Mouse (Mus musculus) kidney, adult 2 months (tissue): ENCODE results near the gene Mctp2. TPM values are rescaled to one million over a fixed set of nuclear protein-coding genes. Genes with fewer than 3 reads are reported as not detected.

Source experiments
- DNase-seq: peaks from one replicate; pipeline ENCODE4 v3.0.0; 2021
- H3K27ac ChIP-seq: fragments of 200-500 bp; 2 replicates; pipeline ENCODE4 v1.5.1; 2012; ENCODE audit warnings: low read depth, low read length, control low read depth, inconsistent platforms; ENCODE audit not compliant: insufficient read depth
- H3K27me3 ChIP-seq: fragments of 200-500 bp; replicated peaks from 2 replicates; pipeline ENCODE4 v1.6.1; 2012; ENCODE audit warnings: mild to moderate bottlenecking, moderate library complexity, low read length, inconsistent platforms; ENCODE audit not compliant: control insufficient read depth, insufficient read depth
- H3K36me3 ChIP-seq: fragments of 200-500 bp; 2 replicates; pipeline ENCODE4 v1.6.1; 2012; ENCODE audit warnings: mild to moderate bottlenecking, moderate library complexity, low read length, inconsistent platforms; ENCODE audit not compliant: control insufficient read depth, insufficient read depth
- H3K4me1 ChIP-seq: fragments of 200-500 bp; 2 replicates; pipeline ENCODE4 v1.6.1; 2011; ENCODE audit warnings: low read length; ENCODE audit not compliant: control insufficient read depth, insufficient read depth
- H3K4me3 ChIP-seq: fragments of 200-500 bp; 2 replicates; pipeline ENCODE4 v1.5.1; 2011; ENCODE audit warnings: mild to moderate bottlenecking, low read depth, low read length, control low read depth; ENCODE audit not compliant: insufficient read depth
- CTCF ChIP-seq: fragments of 200-500 bp; conservative IDR thresholded peaks from 2 replicates; pipeline ENCODE4 v1.5.1; 2011; ENCODE audit warnings: low read depth, mild to moderate bottlenecking, control low read depth, low read length, moderate library complexity, mixed read lengths; ENCODE audit not compliant: insufficient read depth, insufficient read length
- POLR2A ChIP-seq: fragments of 200-500 bp; IDR thresholded peaks from one replicate; pipeline ENCODE4 v1.6.1; 2011; ENCODE audit warnings: low read depth, low read length, control low read depth
- WGBS: fragments of 180-500 bp; shearing (Covaris S2); methylation state at CpG from one replicate; pipeline ENCODE4 v1.1.7; 2018; 5-methylcytosine and 5-hydroxymethylcytosine counted together
- polyA plus RNA-seq: library from polyadenylated mRNA; depleted of rRNA; stranded (reverse); fragments of >200 nt; gene quantifications from 2 replicates; pipeline ENCODE4 v1.2.3, GENCODE M21; 2012

Gene Mctp2
- polyA plus RNA-seq, 1 experiment, result 0.48 TPM

DNA sequence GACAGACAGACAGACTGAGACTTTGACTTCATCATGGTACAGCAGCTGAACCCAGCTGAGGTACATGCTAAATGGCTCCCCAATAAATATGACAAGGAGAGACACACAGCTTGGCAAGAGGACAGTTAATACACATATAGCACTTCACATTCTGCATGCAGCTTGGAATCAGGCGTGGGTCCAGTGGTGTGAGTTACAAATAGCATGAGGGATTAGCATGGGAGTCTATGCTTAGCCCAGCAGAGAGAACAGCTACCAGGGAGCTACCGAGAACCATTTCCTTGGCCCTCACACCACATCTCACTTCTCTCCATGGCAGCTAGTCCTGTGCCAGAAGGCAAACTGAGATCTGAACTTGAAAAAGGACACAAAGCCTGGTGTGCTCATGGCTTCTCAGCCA, 137.1 kb downstream of the Mctp2 start:
- TF ChIP-seq POLR2A (no peak), CTCF (no peak)
- DNase-seq, result no peak
- Histone ChIP-seq H3K27ac (no peak overlapping the region), H3K27me3 (no peaks in the 10 kb centered on the region), H3K36me3 (no peaks in the 10 kb centered on the region), H3K4me3 (no peak overlapping the region), H3K4me1 (0 out of 2 replicates have a peak, but pooled peaks cover 3% of the 10 kb centered on the region)
- WGBS, result 88% methylated on average over 2 of the region's 2 CpGs

DNA sequence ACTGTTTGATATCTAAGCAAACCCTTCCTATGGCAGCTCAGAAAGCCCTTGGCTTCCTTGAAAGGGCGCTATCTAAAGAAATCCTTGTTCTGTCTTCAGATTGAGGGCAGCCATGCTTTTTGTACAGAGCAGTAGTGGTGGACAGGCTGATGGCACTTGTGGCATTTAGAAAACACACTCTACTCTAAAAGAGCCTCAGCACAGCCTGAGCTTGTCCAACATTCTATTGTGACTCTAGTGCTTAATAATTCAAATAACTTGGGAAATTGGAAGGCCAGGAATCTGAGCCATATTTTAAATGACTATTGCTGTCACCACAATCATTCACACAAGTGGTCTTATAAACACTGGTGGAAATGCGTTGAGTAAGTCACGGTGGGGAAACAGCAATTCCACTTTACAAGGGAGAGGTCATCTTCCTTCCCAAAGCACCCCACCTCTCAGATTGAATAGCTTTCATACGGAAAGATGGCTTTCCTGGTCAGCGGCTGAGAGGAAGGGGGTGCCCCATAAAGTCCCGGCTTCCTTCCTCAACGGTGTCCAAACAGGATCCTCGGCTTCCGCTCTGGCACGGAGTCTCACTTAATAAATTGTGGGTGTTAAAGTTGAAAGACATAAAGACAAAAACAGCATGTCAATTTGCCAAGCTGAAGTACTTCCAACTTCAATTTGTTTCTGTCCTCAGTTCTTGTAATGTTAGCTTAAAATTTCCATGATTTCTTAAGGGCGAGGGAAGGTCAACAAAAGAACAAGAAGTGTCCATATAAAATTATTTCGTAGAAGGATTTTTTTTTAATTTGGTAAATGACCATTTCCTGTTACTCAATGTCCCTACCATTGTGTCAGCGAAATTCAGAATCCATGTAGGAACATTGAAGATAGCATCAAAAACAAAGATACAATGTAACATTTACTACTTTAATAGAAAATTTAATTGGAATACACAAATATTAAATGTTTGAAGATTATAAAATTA, 140.4 kb downstream of the Mctp2 start:
- no peaks in the 10 kb centered on the region for H3K27me3 ChIP-seq
- H3K27ac ChIP-seq, result peak overlapping the region; percentile 66
- H3K36me3 ChIP-seq, result no peaks in the 10 kb centered on the region
- H3K4me3 ChIP-seq, result no peak overlapping the region
- 50% methylated on average over 13 of the region's 13 CpGs for WGBS
- H3K4me1 ChIP-seq, result 0 out of 2 replicates have a peak, but pooled peaks cover 6% of the 10 kb centered on the region
- DNase-seq, result peak; percentile 94
- TF ChIP-seq POLR2A (no peak), CTCF (no peak)

DNA sequence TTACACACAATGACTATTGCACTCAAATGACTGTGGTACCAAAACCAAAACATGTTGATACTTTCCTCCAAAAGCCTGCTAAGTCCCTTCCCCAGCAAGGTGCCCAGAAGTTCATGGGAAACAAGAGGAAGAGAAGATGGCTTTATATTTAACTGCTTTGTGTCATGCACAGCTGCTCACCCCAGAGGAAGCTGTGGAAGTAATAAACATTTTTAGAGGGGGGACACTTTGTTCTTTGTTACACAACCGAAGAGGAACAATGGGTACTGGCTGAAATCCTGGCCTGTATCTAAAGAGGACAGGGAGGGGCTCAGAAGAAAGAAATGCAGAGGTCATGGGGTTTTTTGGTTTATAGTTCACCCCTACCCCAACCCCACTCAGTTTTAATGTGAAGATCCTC, 144.2 kb downstream of the Mctp2 start:
- Histone ChIP-seq H3K27me3 (no peaks in the 10 kb centered on the region), H3K27ac (no peak overlapping the region), H3K4me1 (0 out of 2 replicates have a peak, but pooled peaks cover 6% of the 10 kb centered on the region), H3K36me3 (no peaks in the 10 kb centered on the region), H3K4me3 (no peak overlapping the region)
- no peak for TF ChIP-seq POLR2A
- no peak for TF ChIP-seq CTCF
- WGBS, result 18% methylated on average over 1 of the region's 1 CpGs
- DNase-seq, result peak; percentile 54

DNA sequence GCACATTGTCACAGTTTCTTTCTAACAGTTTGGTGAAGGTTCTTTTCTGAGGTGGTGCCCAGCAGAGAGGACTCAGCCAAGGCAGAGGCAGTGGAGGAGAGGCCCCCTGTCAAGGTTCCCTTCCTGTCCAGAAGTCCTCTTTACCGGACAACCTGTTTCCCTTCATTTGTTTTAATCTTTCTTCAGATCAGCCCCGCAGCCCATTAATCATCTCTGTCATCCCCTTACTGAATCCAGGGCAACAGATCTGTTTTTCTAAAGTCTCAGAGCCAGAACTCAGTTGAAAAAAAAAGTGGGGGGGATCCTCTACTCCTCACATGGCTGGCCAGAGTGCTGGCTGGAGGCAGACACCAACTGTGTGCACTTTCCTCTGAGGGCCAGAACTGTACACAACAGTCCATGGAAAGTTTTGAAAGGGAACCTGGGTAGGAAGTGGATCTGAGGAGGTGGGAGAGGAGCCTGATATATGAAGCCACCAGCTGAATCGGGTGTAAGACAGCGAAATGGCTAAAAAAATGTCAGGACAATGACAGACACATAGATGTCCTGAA, 146.8 kb downstream of the Mctp2 start:
- Histone ChIP-seq H3K4me3 (no peak overlapping the region), H3K27ac (no peak overlapping the region), H3K27me3 (no peaks in the 10 kb centered on the region), H3K4me1 (0 out of 2 replicates have a peak, but pooled peaks cover 3% of the 10 kb centered on the region), H3K36me3 (no peaks in the 10 kb centered on the region)
- WGBS, result 33% methylated on average over 4 of the region's 4 CpGs
- DNase-seq, result peak; percentile 72
- no peak for TF ChIP-seq CTCF
- no peak for TF ChIP-seq POLR2A

DNA sequence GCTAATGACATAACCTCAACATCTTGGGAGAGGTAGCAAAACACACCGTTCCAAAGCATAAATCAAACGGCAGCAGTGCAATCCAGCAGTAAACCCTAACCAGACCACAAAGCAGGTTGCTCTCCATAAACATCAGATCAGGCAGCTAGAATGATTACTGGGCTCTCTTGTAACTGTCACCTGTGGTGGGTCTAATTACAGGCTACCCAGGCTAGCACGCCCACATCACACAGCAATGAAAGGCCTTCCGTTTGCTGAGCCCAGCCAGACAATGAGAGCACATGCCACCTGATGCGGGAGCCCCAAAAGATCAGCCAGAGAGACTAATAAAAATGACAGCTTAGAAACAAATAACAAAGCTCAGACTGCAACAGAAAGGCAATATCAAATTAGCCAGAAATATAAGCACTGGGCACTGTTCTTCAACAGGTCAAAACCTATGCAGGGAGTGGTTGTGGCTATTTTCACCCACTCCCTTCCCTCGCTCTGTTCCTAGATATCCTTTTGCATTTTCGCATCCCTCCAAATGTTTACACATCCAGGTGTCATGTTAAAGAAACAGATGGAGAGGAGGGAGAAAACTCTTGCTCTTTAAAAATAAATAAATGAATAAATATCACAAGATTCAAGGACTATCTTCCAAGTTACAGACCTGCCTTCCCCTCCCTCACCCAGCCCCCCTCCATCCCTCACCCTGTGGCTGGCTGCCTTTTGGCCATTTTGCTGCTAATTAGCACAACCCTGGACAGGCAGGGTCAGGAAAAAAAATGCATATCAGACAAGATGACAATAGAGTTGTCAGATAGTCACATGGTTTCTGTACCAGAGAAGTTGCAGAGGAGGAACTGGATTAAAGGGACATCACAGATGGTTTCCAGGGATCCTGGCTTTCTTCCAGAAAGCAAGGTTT, 155.4 kb downstream of the Mctp2 start:
- Histone ChIP-seq H3K27me3 (no peaks in the 10 kb centered on the region), H3K4me3 (no peak overlapping the region), H3K27ac (no peak overlapping the region), H3K4me1 (no peaks in the 10 kb centered on the region), H3K36me3 (no peaks in the 10 kb centered on the region)
- DNase-seq, result no peak
- WGBS, result 72% methylated on average over 7 of the region's 7 CpGs
- TF ChIP-seq POLR2A, result no peak
- no peak for TF ChIP-seq CTCF

DNA sequence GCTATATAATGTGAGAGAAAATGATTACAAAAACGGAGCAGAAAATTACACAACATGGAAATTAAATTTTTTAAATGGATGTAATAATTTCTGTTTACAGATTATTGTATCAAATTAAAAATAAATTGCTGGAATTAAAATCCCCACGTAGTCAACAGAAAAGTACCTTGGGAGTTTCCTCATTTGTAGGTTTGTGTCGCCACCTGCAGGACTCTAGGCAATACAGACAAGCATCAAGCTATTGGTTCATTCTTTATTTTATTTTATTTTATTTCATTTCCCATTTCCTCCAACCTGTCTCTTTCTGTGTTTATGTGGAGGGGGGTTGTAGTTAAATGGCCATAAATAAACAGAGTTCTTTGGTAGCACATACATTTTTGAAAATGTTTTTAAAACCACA, 157.3 kb downstream of the Mctp2 start:
- TF ChIP-seq CTCF (no peak), POLR2A (no peak)

More for the DNA sequence above, 157.3 kb downstream of the Mctp2 start:
- 24% methylated on average over 3 of the region's 3 CpGs for WGBS
- Histone ChIP-seq H3K36me3 (no peaks in the 10 kb centered on the region), H3K4me3 (no peak overlapping the region), H3K27me3 (no peaks in the 10 kb centered on the region), H3K4me1 (no peaks in the 10 kb centered on the region), H3K27ac (no peak overlapping the region)
- peak; percentile 53 for DNase-seq
